Mouse (Mus musculus): ENCODE data around the gene Zfp142.

Zfp142 gene

GRCm38 (mm10) chr1:74587773-74588445, at the start of gene Zfp142, which contains the start of gene Bcs1l:
Gene Zfp142, minus strand, starts transcription at chr1:74588246.
Gene Bcs1l, plus strand, starts transcription at chr1:74588289.
- peak; percentile 98 for DNase-seq

GRCm38 (mm10) chr1:74632734-74633133, 44.7 kb upstream of the Zfp142 start:
- no peak for DNase-seq

DNA sequence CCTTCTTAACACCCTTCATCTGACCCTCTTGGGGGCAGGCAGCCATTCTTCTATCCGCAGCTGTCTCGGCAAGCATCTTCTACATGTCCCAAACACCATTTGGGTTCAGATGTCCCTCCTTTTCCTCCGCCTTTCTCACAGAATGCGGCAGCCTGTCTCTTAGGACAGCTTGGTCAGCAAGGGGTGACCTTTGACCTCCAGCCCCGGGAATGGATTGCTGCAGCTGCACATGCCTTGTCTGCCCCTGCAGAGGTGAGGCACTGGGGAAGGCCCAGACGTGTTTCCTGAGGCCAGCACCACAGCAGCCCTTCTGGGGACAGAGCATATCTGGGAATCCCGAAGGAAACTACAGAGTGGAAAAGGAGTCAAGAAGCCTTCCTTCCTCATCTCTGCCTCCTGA, 40.0 kb upstream of the Zfp142 start:
- DNase-seq: no peak

- no peak for DNase-seq
Measured at GRCm38 (mm10) chr1:74626076-74626475, 38.0 kb upstream of the Zfp142 start.

DNA sequence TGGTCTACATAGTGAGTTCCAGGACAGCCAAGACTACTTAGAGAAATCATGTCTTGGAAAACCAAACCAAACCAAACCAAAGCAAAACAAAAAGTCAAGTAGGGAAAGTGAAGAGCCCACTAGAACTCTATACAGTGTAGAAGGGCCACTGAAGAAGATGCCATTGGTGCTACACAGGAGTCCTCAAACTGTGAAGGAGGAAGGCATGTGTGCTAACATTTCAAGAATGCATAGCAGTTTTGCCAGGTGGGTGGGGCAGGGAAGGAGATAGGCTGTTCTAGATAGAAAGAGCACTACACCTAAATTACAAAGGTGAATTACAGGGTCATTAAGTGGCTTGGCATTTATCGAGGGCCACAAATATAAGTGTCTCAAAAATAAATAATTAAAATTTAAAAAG, 36.1 kb upstream of the Zfp142 start:
- no peak for DNase-seq

DNA sequence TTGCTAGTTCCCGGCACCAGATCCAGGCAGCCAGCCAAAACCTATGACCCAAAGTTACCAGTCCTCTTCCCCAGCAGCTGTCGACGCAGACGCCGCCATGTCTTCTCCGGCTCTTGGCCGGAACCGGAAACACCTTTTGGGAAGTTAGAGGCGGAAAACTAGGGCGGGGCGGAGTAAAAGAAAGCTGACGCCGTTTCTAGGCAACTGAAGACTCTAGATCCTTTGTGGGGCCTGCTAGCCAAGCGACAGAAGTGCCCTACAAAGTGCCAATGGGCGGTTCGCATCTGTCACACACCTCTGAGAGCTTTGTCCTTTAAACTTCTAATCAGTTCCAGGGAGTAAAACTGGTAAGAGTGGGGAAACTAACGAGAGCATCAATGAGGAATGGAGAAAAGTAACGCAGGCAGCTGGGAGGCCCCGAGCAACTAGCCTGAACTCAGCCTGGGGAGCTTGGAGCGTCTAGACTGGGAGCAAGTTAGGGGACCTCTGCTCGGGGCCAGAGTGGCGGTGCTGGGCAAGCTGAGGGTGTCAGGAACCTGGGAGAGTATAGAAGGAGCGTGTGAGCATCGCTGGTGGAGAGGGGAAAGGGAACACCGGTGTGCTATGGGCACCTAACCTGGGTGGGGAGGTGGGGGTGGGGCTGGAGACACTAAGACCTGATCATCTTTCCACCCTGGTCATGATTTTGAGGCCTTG, 13.4 kb upstream of the Zfp142 start, which contains the start of the genes Rnf25 and Stk36:
Rnf25 (minus strand) TSS at position 131 of the 696 bp plus-strand sequence.
Stk36 (plus strand) TSS at position 179 of the 696 bp plus-strand sequence.
- peak; percentile 84 for DNase-seq

DNA sequence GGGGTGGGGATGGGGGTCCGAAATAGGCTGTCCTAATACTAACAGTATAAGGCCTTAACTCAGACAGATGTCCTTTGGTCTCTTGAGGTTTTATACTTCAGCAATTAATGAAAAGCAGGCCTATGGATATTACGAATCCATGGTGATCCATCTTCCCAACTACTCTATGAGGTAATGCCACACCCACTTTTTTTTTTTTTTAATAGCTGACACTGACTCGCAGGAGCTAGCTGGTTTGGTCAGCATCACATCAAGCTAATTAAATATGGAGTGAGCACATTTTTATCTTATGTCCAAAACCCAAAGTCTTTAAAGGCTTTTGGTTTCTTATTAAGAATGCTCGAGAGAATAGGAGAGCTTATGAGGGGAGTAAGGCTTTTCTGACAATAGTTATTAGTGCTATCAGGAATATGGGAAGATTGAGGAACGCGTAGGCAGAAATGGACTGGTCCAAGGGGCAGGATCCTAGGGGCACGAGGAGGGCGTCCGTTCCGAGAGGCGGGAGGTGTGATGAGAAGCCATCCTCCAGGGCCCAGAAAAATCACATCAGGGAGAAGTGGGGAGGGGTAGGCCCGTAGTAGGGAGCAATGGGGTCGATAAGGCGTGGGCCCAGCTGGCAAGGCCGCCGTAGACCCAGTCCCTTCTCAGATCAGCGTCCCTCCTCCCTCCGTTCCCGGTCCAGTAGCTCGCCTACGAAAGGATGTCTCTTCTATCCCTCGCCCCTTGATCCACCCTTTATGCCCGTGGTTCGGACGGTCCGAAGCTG, 12.6 kb upstream of the Zfp142 start:
- no peak for DNase-seq

- no peak for DNase-seq
Measured at GRCm38 (mm10) chr1:74594434-74594833, 6.4 kb upstream of the Zfp142 start.

DNA sequence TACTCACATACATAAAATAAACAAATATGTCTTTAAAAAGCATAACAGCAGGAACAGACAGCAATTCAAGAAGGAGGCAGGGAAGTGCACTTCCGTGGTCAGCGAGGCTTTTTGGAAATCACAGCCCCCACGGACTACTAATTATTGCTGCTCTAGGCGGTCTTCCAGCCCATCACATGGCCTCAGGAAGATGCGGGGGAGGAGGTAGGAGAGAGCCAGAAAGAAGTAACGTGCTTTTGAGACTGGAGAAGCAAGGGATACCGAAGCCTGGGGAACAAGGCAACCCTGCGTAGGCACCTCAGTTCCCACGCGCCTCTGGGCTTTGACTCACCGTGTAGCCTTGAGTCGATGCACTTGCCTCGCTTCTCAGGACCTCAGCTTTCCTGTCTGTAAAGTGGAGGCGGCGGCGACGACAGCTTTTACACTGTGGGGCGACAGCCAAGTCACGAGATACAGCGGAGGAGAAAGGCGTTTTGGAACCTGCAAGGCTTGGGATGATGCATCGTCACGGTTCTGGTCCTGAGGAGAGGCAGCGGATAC, 743 bp downstream of the Zfp142 start:
- no peak for DNase-seq

- no peak for DNase-seq
Measured at GRCm38 (mm10) chr1:74584616-74585398, 3.2 kb downstream of the Zfp142 start.

DNA sequence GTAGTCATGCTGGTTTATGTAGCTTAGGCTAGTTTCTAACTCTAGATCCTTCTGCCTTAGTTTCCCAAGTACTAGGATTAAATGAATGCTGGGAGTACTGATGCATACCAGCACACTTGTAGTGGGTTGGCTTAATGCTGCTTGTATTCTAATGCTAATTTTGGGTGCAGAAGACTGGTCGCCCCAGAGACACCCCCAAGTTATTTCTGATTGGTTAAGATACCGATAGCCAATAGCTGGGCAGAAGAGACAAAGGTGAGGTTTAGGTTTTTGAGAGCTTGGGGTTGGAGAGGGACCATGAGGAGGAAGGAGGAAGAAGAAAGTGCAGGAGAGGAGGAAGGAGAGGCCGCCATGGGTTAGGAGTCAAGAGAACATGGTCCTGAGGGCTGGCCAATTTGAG, 5.4 kb downstream of the Zfp142 start:
- no peak for DNase-seq

- DNase-seq: no peak
Measured at GRCm38 (mm10) chr1:74569739-74570719, 18.0 kb downstream of the Zfp142 start.

- DNase-seq: no peak
Measured at GRCm38 (mm10) chr1:74565834-74566233, 22.2 kb downstream of the Zfp142 start.

DNA sequence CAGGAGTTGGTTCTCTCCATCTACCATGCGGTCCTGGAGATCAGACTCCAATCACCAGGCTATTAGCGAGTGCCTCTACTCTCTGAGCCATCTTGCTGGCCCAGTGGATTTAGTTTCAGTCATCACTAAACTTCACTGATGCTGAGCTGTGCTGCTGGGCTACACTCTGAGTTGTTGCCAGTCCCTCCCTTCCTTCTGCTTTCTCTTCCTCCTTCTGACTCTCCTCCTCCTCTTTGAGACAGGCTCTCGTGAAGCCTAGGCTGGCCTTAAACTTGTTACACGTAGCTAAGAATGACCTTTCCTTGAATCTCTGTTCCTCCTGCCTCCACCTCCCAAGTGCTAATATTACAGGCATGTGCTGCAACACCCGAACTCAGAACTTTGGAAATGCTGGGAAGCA, 29.0 kb downstream of the Zfp142 start:
- no peak for DNase-seq

DNA sequence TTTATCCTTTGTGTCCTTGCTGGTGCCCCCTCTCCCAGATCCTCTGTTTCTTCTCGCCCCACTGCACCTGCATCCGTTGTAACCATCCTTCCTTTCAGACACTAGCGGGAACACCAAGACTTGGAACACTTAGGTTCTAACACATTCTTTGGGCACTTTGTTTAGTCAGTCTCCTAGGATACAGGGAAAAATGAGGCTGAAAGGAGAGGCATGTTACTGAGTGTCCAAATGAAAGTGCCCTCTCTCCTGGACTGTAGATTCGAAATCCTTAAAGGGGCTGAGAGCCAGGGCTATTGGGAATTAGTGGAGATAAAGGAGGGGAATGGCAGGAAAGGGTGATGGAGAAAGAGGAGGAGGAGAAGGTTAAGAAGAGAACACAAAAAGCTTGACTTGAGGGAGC, 43.9 kb downstream of the Zfp142 start, which contains the start of gene Usp37:
Usp37 (minus strand) TSS at position 101 of the 400 bp plus-strand sequence.
- no peak for DNase-seq

GRCm38 (mm10) chr1:74542451-74542961, 45.5 kb downstream of the Zfp142 start, which contains the start of gene Plcd4:
Gene Plcd4, plus strand, starts transcription at chr1:74542888.
- no peak for DNase-seq

DNA sequence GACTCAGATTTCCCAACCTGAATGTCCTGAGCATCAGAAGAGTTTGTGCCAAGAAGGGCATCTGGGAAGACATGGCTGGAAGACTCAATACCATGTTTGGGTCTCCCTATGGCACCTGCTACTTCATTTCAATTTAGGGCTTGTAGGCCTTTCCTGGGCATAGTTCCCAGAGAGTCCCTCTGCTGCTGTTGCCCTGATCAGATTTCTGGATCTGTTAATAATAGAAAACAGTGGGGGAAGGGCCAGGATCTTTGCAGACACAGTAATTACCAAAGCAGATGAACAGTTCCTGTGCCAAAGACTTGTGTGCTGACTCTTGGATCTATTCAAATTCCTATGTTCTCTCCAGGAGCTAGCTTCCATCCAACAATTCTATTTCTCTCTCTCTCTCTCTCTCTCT, 49.4 kb downstream of the Zfp142 start:
- no peak for DNase-seq

- DNase-seq: no peak
Measured at GRCm38 (mm10) chr1:74528589-74528988, 59.5 kb downstream of the Zfp142 start.

DNA sequence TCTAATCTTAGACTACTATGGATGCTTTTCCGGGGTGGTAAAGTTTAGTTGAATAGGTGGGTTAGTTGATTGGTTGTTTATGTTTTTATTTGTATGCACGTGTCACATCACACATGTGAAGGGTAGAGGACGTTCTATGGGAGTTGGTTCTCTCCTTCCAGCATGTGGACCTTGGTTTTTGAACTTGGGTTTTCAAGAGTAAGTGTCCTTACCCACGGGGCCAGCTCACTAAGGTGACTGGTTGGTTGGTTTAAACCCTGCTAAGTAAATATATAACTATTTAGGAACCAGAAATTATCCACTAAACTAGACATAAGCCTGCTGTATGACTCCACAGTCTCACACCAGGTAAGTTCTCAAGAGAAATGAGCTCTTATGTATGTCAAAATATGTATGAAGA, 63.3 kb downstream of the Zfp142 start:
- DNase-seq: no peak

DNA sequence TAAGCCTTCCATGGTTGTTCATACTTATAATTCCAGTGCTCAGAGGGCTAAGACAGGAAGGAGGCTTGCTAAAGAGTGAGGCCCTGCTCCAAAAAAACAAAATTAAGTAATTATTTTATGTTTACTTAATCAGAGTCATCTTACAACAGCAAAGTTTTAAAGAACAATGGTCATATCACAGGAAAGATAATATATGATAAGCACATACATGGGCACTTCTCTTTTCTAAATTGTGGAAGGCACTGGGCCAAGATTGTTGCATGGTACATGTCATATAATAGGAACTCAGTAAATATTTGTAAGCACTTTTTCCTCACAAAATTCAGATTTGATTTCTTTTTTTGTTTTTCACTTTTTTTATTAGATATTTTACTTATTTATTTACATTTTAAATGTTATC, 68.2 kb downstream of the Zfp142 start:
- DNase-seq: no peak
